Mouse (Mus musculus) intestine, embryonic 16.5 days (tissue): ENCODE data around the gene Myof. TPM values are rescaled to one million over a fixed set of nuclear protein-coding genes. Genes with fewer than 3 reads are reported as not detected.

Experiments
- ATAC-seq: fragments of 200-750 bp; cut with Nextera tagmentation; 2 replicates; pipeline ENCODE4 v1.8.0; 2017; ENCODE audit warnings: moderate TSS enrichment, moderate library complexity
- H3K27ac ChIP-seq: fragments of 300-500 bp; sonication (generic); 2 replicates; pipeline ENCODE4 v1.5.1; 2014; ENCODE audit warnings: mild to moderate bottlenecking, low read length
- H3K27me3 ChIP-seq: fragments of 300-500 bp; sonication (generic); replicated peaks from 2 replicates; pipeline ENCODE4 v1.6.1; 2014; ENCODE audit warnings: low read length, control low read depth, mixed read lengths; ENCODE audit not compliant: control insufficient read depth, insufficient read depth
- H3K36me3 ChIP-seq: fragments of 300-500 bp; sonication (generic); 2 replicates; pipeline ENCODE4 v1.6.1; 2014; ENCODE audit warnings: low read length, control low read depth; ENCODE audit not compliant: control insufficient read depth, insufficient read depth
- H3K4me1 ChIP-seq: fragments of 300-500 bp; sonication (generic); 2 replicates; pipeline ENCODE4 v1.6.1; 2014; ENCODE audit warnings: low read length, control low read depth, mixed read lengths; ENCODE audit not compliant: control insufficient read depth, insufficient read depth
- H3K4me2 ChIP-seq: fragments of 300-500 bp; sonication (generic); 2 replicates; pipeline ENCODE4 v1.6.1; 2014; ENCODE audit warnings: low read depth, low read length, control low read depth
- H3K4me3 ChIP-seq: fragments of 300-500 bp; sonication (generic); 2 replicates; pipeline ENCODE4 v1.5.1; 2014; ENCODE audit warnings: mild to moderate bottlenecking, low read length
- H3K9ac ChIP-seq: fragments of 300-500 bp; sonication (generic); 2 replicates; pipeline ENCODE4 v1.6.1; 2014; ENCODE audit warnings: low read depth, low read length
- H3K9me3 ChIP-seq: fragments of 300-500 bp; sonication (generic); 2 replicates; pipeline ENCODE4 v1.6.1; 2016; ENCODE audit warnings: low read length, control low read depth; ENCODE audit not compliant: control insufficient read depth
- WGBS: fragments of 180-500 bp; shearing (Covaris S2); extraction: QIAGEN DNeasy Blood & Tissue Kit; methylation state at CpG from one replicate; pipeline ENCODE4 v1.1.7; 2014; 5-methylcytosine and 5-hydroxymethylcytosine counted together
- polyA plus RNA-seq: library from polyadenylated mRNA; unstranded; fragments of >200 nt; fragmentation: Nextera tagmentation; extraction: Ambion mirVana; gene quantifications from 2 replicates; pipeline ENCODE4 v1.2.1, GENCODE M21; 2015

Gene Myof
- polyA plus RNA-seq, 1 experiment from 2014 or later = 6.5 TPM

DNA sequence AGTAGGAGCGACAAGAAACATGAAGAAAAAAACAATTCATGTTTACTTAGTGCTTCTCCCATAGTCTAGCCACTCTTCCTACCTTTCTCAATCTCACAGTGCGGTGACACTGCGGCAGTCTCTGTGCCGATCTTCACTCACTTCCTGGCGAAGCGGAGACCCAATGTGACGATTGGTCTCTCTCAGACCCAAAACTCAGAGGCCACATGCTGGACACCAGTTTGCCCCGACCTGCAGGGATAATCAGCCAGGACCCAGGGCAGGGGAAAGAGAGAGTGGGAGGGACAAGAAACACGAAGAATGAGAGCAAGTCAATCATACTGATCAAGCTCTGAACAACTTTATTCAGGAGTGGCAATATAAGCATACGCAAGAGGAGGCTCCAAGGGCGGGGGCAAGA, 31.7 kb upstream of the Myof start:
- Histone ChIP-seq H3K9ac (no peak overlapping the region), H3K27me3 (no peaks in the 10 kb centered on the region), H3K36me3 (peaks cover 13% of the 10 kb centered on the region), H3K27ac (no peak overlapping the region), H3K9me3 (no peaks in the 10 kb centered on the region), H3K4me3 (no peak overlapping the region), H3K4me1 (no peaks in the 10 kb centered on the region), H3K4me2 (no peak overlapping the region)
- WGBS = 81% methylated on average over 11 of the region's 11 CpGs
- no peak for ATAC-seq

DNA sequence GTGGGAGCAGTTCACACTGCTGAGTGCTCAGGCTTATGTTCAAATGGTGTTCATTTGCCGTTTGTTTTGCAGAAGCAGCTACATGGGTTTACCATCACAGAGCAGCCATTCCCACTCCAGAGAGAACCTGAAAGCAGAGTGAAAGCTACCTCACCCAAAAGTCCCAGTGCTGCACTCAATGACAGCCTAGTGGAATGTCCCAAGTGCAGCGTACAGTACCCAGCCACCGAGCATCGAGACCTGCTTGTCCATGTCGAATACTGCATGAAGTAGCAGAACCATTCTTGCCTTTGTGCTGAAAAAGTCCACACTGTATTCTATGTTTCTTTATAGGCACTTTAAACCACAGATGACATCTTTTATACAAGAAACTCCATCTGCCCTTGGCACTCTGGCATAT, 29.8 kb upstream of the Myof start:
- 95% methylated on average over 5 of the region's 5 CpGs for WGBS
- Histone ChIP-seq H3K4me2 (no peak overlapping the region), H3K4me3 (no peak overlapping the region), H3K36me3 (peaks cover 15% of the 10 kb centered on the region), H3K9ac (no peak overlapping the region), H3K9me3 (no peaks in the 10 kb centered on the region), H3K27me3 (no peaks in the 10 kb centered on the region), H3K27ac (no peak overlapping the region), H3K4me1 (no peaks in the 10 kb centered on the region)
- ATAC-seq = no peak

GRCm38 (mm10) chr19:38064051-38064450, 20.7 kb upstream of the Myof start:
- H3K9me3 ChIP-seq = no peaks in the 10 kb centered on the region
- no peaks in the 10 kb centered on the region for H3K4me1 ChIP-seq
- no peak overlapping the region for H3K27ac ChIP-seq
- H3K4me2 ChIP-seq = no peak overlapping the region
- WGBS = 96% methylated on average over 1 of the region's 1 CpGs
- H3K4me3 ChIP-seq = no peak overlapping the region
- H3K36me3 ChIP-seq = no peaks in the 10 kb centered on the region
- H3K27me3 ChIP-seq = no peaks in the 10 kb centered on the region
- ATAC-seq = no peak
- no peak overlapping the region for H3K9ac ChIP-seq

DNA sequence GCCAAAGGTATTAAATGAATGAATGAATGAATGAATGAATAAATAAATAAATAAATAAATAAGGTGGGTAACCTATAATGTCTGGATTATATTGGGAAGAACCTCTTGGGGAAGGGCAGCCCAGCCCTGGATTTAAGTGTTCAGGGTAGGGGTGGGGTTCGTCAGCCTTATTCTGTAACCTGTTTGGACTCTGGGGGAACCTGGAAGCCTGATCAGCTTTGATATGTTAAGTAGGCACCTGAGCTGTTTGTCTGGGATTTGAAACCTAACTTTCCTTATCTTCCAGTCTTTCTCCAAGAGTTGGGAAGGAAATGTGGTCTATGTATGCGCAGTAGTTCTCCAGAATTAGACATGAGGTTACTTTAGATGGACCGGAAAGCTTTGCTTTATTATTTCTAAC, 19.8 kb upstream of the Myof start:
- H3K4me1 ChIP-seq = no peaks in the 10 kb centered on the region
- no peak overlapping the region for H3K4me2 ChIP-seq
- no peaks in the 10 kb centered on the region for H3K9me3 ChIP-seq
- H3K9ac ChIP-seq = no peak overlapping the region
- no peak overlapping the region for H3K27ac ChIP-seq
- no peaks in the 10 kb centered on the region for H3K27me3 ChIP-seq
- H3K4me3 ChIP-seq = no peak overlapping the region
- no peak for ATAC-seq
- H3K36me3 ChIP-seq = no peaks in the 10 kb centered on the region
- WGBS = 91% methylated on average over 3 of the region's 3 CpGs

DNA sequence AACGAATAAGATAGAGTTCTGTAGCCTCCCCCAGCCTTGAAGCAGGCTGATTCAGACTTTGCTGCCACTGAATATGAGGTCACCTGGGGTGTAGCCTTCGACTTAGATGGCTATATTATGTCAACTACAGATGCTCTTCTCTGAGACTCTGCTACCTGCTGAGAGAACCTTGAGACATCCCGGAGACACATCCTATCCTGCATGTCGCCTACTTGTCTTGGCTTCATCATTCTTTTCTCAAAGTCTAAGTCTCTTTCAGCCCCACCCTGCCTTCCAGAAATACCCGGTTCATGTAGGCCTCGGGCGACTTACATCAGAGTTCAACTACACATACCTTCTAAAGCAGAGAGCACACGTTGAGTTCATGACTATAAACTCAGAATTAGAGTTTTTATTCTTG, 13.6 kb upstream of the Myof start:
- 88% methylated on average over 8 of the region's 8 CpGs for WGBS
- no peak overlapping the region for H3K27ac ChIP-seq

GRCm38 (mm10) chr19:38056276-38056675, 12.9 kb upstream of the Myof start:
- Histone ChIP-seq H3K4me1 (peaks cover 4% of the 10 kb centered on the region; the same call in 1 of the 2 replicates), H3K4me2 (peak overlapping the region; percentile 62), H3K4me3 (peak overlapping the region; percentile 29), H3K27me3 (no peaks in the 10 kb centered on the region), H3K27ac (no peak overlapping the region), H3K36me3 (no peaks in the 10 kb centered on the region), H3K9ac (0 out of 2 replicates have a peak overlapping the region, but pooled peaks have one; percentile 20), H3K9me3 (no peaks in the 10 kb centered on the region)
- 38% methylated on average over 3 of the region's 3 CpGs for WGBS
- ATAC-seq = no peak

More for the DNA sequence above, 13.6 kb upstream of the Myof start:
- Histone ChIP-seq H3K4me1 (peaks cover 4% of the 10 kb centered on the region; the same call in 1 of the 2 replicates), H3K27me3 (no peaks in the 10 kb centered on the region), H3K9me3 (no peaks in the 10 kb centered on the region), H3K9ac (no peak overlapping the region), H3K4me3 (no peak overlapping the region), H3K4me2 (no peak overlapping the region), H3K36me3 (no peaks in the 10 kb centered on the region)
- no peak for ATAC-seq

- 11% methylated on average over 6 of the region's 6 CpGs for WGBS
- H3K36me3 ChIP-seq = no peaks in the 10 kb centered on the region
- peak overlapping the region; percentile 62 for H3K4me2 ChIP-seq
- peaks cover 4% of the 10 kb centered on the region; the same call in 1 of the 2 replicates for H3K4me1 ChIP-seq
- H3K9me3 ChIP-seq = no peaks in the 10 kb centered on the region
- peak overlapping the region; percentile 83 for H3K4me3 ChIP-seq
- H3K27ac ChIP-seq = no peak overlapping the region
- H3K27me3 ChIP-seq = no peaks in the 10 kb centered on the region
- ATAC-seq = no peak
- H3K9ac ChIP-seq = peak overlapping the region; percentile 34; the same call in 1 of the 2 replicates
Observed at GRCm38 (mm10) chr19:38055798-38056197, 12.4 kb upstream of the Myof start.

- Histone ChIP-seq H3K27ac (peak within 1 kb of the TSS; percentile 45), H3K4me2 (peak within 1 kb of the TSS; percentile 73), H3K4me1 (peaks cover 4% of the 10 kb centered on the region; the same call in 1 of the 2 replicates), H3K9me3 (no peaks in the 10 kb centered on the region), H3K4me3 (peak within 1 kb of the TSS; percentile 83), H3K36me3 (no peaks in the 10 kb centered on the region), H3K27me3 (no peaks in the 10 kb centered on the region), H3K9ac (peak within 1 kb of the TSS; percentile 81)
- ATAC-seq = peak; percentile 95
- WGBS = under 1% methylated on average over 36 of the region's 36 CpGs
Observed at GRCm38 (mm10) chr19:38054720-38055192, 11.4 kb upstream of the Myof start, which contains the start of gene Cep55. Gene Cep55, plus strand, starts transcription at chr19:38055011.

DNA sequence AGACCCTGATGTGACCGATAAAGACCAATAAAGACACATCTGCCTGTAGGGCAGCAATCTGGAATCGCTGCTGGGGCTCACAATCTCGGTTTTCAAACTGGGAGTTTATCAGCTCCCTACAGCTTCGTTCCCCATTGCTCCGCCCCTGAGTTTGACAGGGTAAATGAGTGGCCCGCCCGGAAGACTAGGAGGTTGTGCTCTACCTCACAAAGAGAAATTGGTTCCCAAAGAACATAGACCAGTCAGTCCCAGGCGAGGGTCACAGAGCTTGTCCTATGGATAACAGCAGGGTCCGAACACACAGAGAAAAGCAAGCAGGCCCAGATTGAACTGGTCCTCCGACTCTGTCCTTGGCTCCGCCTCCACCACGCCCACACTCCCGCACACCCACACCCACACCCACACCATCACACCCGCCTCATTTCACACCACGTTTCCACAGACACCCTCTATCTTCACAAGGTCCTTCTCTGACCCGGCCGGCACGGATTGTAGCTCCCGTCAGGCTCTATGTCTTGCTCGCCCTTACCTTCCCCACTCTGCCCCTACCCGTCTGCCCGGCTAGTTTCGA, 10.9 kb upstream of the Myof start:
- Histone ChIP-seq H3K9ac (peak overlapping the region; percentile 64), H3K27ac (peak overlapping the region; percentile 45)

More for the DNA sequence above, 10.9 kb upstream of the Myof start:
- Histone ChIP-seq H3K9me3 (no peaks in the 10 kb centered on the region), H3K4me3 (peak overlapping the region; percentile 83), H3K36me3 (no peaks in the 10 kb centered on the region), H3K4me1 (peaks cover 4% of the 10 kb centered on the region; the same call in 1 of the 2 replicates), H3K4me2 (peak overlapping the region; percentile 73), H3K27me3 (no peaks in the 10 kb centered on the region)
- WGBS = under 1% methylated on average over 23 of the region's 23 CpGs
- ATAC-seq = peak; percentile 94
